ENCODE assay signal across 11 mouse cellular contexts in the genomic region with DNA sequence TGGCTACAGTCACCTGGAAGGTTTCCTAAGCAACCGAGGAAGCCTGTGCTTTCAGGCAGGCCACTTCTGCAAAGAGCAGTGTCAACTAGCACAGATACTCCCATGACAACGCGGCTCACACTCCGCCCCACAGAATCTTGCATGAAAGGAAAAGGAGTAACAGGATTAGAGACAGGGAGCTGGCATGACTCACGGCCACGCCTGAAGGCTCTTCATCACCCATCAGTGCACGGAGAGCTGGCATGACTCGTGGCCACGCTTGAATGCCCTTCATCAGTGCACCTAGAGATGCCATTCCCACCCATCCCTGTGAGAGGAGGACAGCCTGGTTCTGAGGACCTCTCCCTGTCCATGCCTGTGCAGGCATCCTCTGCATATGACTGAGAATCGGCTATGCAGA. TPM values are rescaled to one million over a fixed set of nuclear protein-coding genes. Genes with fewer than 3 reads are reported as not detected.
DNase-seq lines count a peak whose midpoint lies in the region; ATAC-seq lines count a peak whose summit lies in the region.
"Had no signal": no experiment of that assay in that cellular context is flagged by ENCODE, and none has a peak within 500 bp of the region (broad histone marks: within the 10 kb centered on the region; RNA-seq: fewer than 3 reads in every experiment).

No protein-coding gene starts in this region.

- 60% methylated on average over 10 of the region's 10 CpGs for WGBS in kidney, embryonic 15.5 days

- no peak overlapping the region for H3K27ac ChIP-seq in kidney, embryonic 15.5 days

- no peaks in the 10 kb centered on the region for H3K27me3 ChIP-seq in kidney, embryonic 15.5 days

- H3K4me3 ChIP-seq in kidney, embryonic 15.5 days (replicated peaks): no peak overlapping the region

- no peaks in the 10 kb centered on the region for H3K36me3 ChIP-seq in kidney, embryonic 15.5 days

- no peak overlapping the region for H3K9ac ChIP-seq in kidney, embryonic 15.5 days

- DNase-seq in adrenal gland, adult 2 months: peak; percentile 66
- no peak for DNase-seq in adrenal gland, adult 8-10 months
- DNase-seq in kidney, postnatal 10 days: no peak
- peak; percentile 66 for DNase-seq in 3T3-L1 (ENCODE audit: low read depth, low spot score)
- peak; percentile 35 to 42 for DNase-seq in frontal cortex, postnatal 36 days (ENCODE audit: low spot score in 2 of 2)
- DNase-seq in spleen, postnatal 4 days (ENCODE audit: low spot score in 2 of 2): no peak
- no peak for DNase-seq in heart, adult 8-10 months (ENCODE audit: low spot score)
- DNase-seq: kidney, adult 18-20 months had no signal

- H3K4me1 ChIP-seq in kidney, embryonic 15.5 days: peaks cover 14% of the 10 kb centered on the region

- no peaks in the 10 kb centered on the region for H3K9me3 ChIP-seq in kidney, embryonic 15.5 days (replicated peaks)

- 0 out of 2 replicates have a peak, but pooled peaks have one; percentile 29 for ATAC-seq in kidney, embryonic 15.5 days (replicated peaks; ENCODE audit: low FRiP score)
- ATAC-seq: forebrain, embryonic 16.5 days had no signal

- no peak overlapping the region for H3K4me2 ChIP-seq in kidney, embryonic 15.5 days

RNA-seq across cellular contexts. Expression of gene Kif23, which starts 20.8 kb away (rescaled TPM):
- total RNA-seq in adrenal gland, adult 2 months (2021): 1 to 10 TPM; 1.7 to 6.1 TPM
- polyA plus RNA-seq in adrenal gland, adult 2 months (2012; rRNA removed): 0.31 and 0.37 TPM in 2 replicates
- 1 to 10 TPM; 2.3 to 3.8 (median 3.7) TPM for total RNA-seq in adrenal gland, adult 8-10 months (2022)
- 123 and 127 TPM in 2 replicates for polyA plus RNA-seq in kidney, embryonic 15.5 days (2015; fragmentation: Nextera tagmentation; extraction: Ambion mirVana)
- 1 to 10 TPM in 3 of 4 experiments, under 1 TPM in 1; 0.56 to 2.3 (median 1.4) TPM for total RNA-seq in heart, adult 8-10 months (2022)

RNA-seq across cellular contexts. Expression of gene Rplp1, which starts 53.0 kb away (rescaled TPM):
- total RNA-seq in adrenal gland, adult 2 months (2021): 1,000 to 10,000 TPM; 2,277 to 2,466 TPM
- 10,700 and 12,163 TPM in 2 replicates for polyA plus RNA-seq in adrenal gland, adult 2 months (2012; rRNA removed)
- 1,000 to 10,000 TPM; 2,047 to 2,140 (median 2,121) TPM for total RNA-seq in adrenal gland, adult 8-10 months (2022)
- polyA plus RNA-seq in kidney, embryonic 15.5 days (2015; fragmentation: Nextera tagmentation; extraction: Ambion mirVana): 1,379 and 1,393 TPM in 2 replicates
- total RNA-seq in heart, adult 8-10 months (2022): 1,000 to 10,000 TPM; 1,398 to 1,706 (median 1,515) TPM

RNA-seq across cellular contexts. Expression of gene Paqr5, which starts 59.3 kb away (rescaled TPM):
- 10 to 100 TPM in 1 of 2 experiments, under 1 TPM in 1; 0.93 to 16.3 TPM for total RNA-seq in adrenal gland, adult 2 months (2021)
- polyA plus RNA-seq in adrenal gland, adult 2 months (2012; rRNA removed): 16.8 and 22.9 TPM in 2 replicates
- total RNA-seq in adrenal gland, adult 8-10 months (2022): 1 to 10 TPM; 1.9 to 6.4 (median 4.2) TPM
- 26.8 and 28.8 TPM in 2 replicates for polyA plus RNA-seq in kidney, embryonic 15.5 days (2015; fragmentation: Nextera tagmentation; extraction: Ambion mirVana)
- total RNA-seq in heart, adult 8-10 months (2022): not detected
- total RNA-seq: liver, adult 2 months had no signal

Comparison
In these comparisons a context has a peak if more than half of its experiments do, and no peak if none do; other contexts are left out.
1. DNase-seq: peak in adrenal gland, adult 2 months (single experiment), 3T3-L1 (single experiment) and frontal cortex, postnatal 36 days (2 of 2); none in adrenal gland, adult 8-10 months (single experiment), kidney, postnatal 10 days (single experiment), spleen, postnatal 4 days (0 of 2) and heart, adult 8-10 months (single experiment).